Mouse (Mus musculus) neutrophil, adult 59 days (primary cell): ENCODE results near the gene Spr. TPM values are rescaled to one million over a fixed set of nuclear protein-coding genes. Genes with fewer than 3 reads are reported as not detected.

Experiments
- total RNA-seq, 2 experiments: library from RNA; stranded (reverse); gene quantifications; 1 replicate in 1 of 2; 2 replicates in 1 of 2; pipeline ENCODE4 v1.2.4; 2023

The Spr gene
- total RNA-seq: 1 to 10 TPM; 9.6 to 9.7 TPM

DNA sequence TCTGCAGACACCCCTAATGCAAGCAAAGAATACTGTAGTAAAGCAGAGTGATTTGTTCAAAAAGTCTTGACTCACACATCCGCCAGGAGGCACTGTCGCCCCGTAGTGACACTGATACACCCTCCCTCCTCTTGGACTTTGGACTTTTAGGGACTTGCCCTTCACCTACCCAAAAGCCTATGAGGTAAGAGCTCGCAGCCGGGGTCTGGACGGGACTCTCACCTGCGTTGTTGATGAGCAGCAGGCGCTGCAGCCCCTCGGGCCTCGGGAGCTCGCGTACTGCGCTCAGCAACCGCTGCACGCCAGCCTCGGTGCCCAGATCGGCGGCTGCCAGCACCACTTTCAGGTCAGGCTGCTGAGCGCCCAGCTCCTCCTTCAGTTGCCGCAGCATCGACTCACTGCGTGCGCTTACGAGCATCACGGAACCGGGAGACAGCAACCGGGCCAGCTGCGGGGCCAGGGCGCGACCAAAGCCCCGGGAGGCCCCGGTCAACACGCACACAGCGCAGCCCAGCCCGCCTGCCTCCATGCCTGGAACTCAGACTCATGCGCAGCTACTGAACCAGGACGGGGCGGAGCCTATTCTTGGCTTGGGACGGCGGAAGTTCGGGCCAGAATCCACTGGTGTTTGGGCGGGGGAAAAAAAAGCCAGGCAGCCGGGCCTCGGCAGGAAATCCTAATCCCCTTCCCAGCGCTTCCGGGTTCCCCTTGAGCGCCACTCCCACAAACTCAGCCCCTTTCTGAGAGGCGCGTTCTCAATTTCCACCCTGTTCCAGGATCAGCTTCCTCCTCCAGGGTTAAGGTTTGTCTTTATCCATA, at the start of gene Spr:
Gene Spr, minus strand, starts transcription at position 550 of the 819 bp plus-strand sequence.

Other genes with a start within 250 kb of the Spr start
- 10 to 100 TPM; 14.1 to 14.2 TPM for gene Exoc6b, start 68.3 kb downstream of the Spr start, total RNA-seq
- gene Emx1, start 49.7 kb upstream of the Spr start, total RNA-seq: not detected
- gene Sfxn5, start 195.7 kb upstream of the Spr start, total RNA-seq: 100 to 1,000 TPM in 1 of 2 experiments, 10 to 100 TPM in 1; 88.0 to 111 TPM
- 10 to 100 TPM; 17.1 to 18.5 TPM for gene Rab11fip5, start 236.9 kb upstream of the Spr start, total RNA-seq